Mouse (Mus musculus) heart, embryonic 11.5 days (tissue): ENCODE measurements around the gene Trio. TPM values are rescaled to one million over a fixed set of nuclear protein-coding genes. Genes with fewer than 3 reads are reported as not detected.

Experiments used
- ATAC-seq: fragments of 200-750 bp; cut with Nextera tagmentation; replicated peaks from 2 replicates; pipeline ENCODE4 v1.8.0; 2017; ENCODE audit warnings: moderate library complexity; ENCODE audit not compliant: insufficient number of reproducible peaks, low FRiP score, low TSS enrichment
- H3K27ac ChIP-seq: fragments of 300-500 bp; sonication (generic); 2 replicates; pipeline ENCODE4 v1.5.1; 2014; ENCODE audit warnings: mild to moderate bottlenecking, low read depth, low read length
- H3K27me3 ChIP-seq: fragments of 300-500 bp; sonication (generic); 2 replicates; pipeline ENCODE4 v1.6.1; 2014; ENCODE audit warnings: mild to moderate bottlenecking, low read length, mixed read lengths; ENCODE audit not compliant: control insufficient read depth, insufficient read depth
- H3K36me3 ChIP-seq: fragments of 300-500 bp; sonication (generic); 2 replicates; pipeline ENCODE4 v1.6.1; 2014; ENCODE audit warnings: mild to moderate bottlenecking, low read length, moderate library complexity, mixed read lengths; ENCODE audit not compliant: control insufficient read depth, insufficient read depth
- H3K4me1 ChIP-seq: fragments of 300-500 bp; sonication (generic); 2 replicates; pipeline ENCODE4 v1.6.1; 2014; ENCODE audit warnings: low read length; ENCODE audit not compliant: control insufficient read depth, insufficient read depth
- H3K4me2 ChIP-seq: fragments of 300-500 bp; sonication (generic); 2 replicates; pipeline ENCODE4 v1.6.1; 2014; ENCODE audit warnings: mild to moderate bottlenecking, moderate library complexity
- H3K4me3 ChIP-seq: fragments of 300-500 bp; sonication (generic); 2 replicates; pipeline ENCODE4 v1.5.1; 2014; ENCODE audit warnings: low read depth, low read length
- H3K9ac ChIP-seq: fragments of 300-500 bp; sonication (generic); 2 replicates; pipeline ENCODE4 v1.6.1; 2014; ENCODE audit warnings: mild to moderate bottlenecking, low read depth, low read length, moderate library complexity
- H3K9me3 ChIP-seq: fragments of 300-500 bp; sonication (generic); replicated peaks from 2 replicates; pipeline ENCODE4 v1.6.1; 2016; ENCODE audit warnings: low read length; ENCODE audit not compliant: control insufficient read depth
- WGBS: fragments of 180-500 bp; shearing (Covaris S2); extraction: QIAGEN DNeasy Blood & Tissue Kit; methylation state at CpG from one replicate; pipeline ENCODE4 v1.1.7; 2014; ENCODE audit not compliant: insufficient replicate concordance; 5-methylcytosine and 5-hydroxymethylcytosine counted together
- polyA plus RNA-seq: library from polyadenylated mRNA; unstranded; fragments of >200 nt; fragmentation: Nextera tagmentation; extraction: Ambion mirVana; gene quantifications from 2 replicates; pipeline ENCODE4 v1.2.1, GENCODE M21; 2014

The Trio gene
- polyA plus RNA-seq, 1 experiment from 2014 or later = 28.5 TPM

- no peaks in the 10 kb centered on the region for H3K9me3 ChIP-seq
- H3K36me3 ChIP-seq = no peaks in the 10 kb centered on the region
- no peak overlapping the region for H3K9ac ChIP-seq
- no peak overlapping the region for H3K4me2 ChIP-seq
- no peak overlapping the region for H3K4me3 ChIP-seq
- 60% methylated on average over 4 of the region's 4 CpGs for WGBS
- no peak overlapping the region for H3K27ac ChIP-seq
- no peak for ATAC-seq
- no peaks in the 10 kb centered on the region for H3K27me3 ChIP-seq
- H3K4me1 ChIP-seq = peaks cover 28% of the 10 kb centered on the region
These were observed 48.7 kb downstream of the Trio start for GRCm38 (mm10) chr15:27976950-27977349.

GRCm38 (mm10) chr15:27976366-27976765 lies 49.3 kb downstream of the Trio start:
- Histone ChIP-seq H3K36me3 (no peaks in the 10 kb centered on the region), H3K27me3 (no peaks in the 10 kb centered on the region), H3K4me3 (no peak overlapping the region), H3K9me3 (no peaks in the 10 kb centered on the region), H3K27ac (no peak overlapping the region), H3K4me2 (no peak overlapping the region), H3K9ac (no peak overlapping the region), H3K4me1 (peaks cover 22% of the 10 kb centered on the region)
- no peak for ATAC-seq

GRCm38 (mm10) chr15:27974637-27975036 lies 51.0 kb downstream of the Trio start:
- no peak overlapping the region for H3K4me3 ChIP-seq
- WGBS = 86% methylated on average over 8 of the region's 8 CpGs
- peaks cover 18% of the 10 kb centered on the region for H3K4me1 ChIP-seq

GRCm38 (mm10) chr15:27968183-27968582 lies 57.5 kb downstream of the Trio start:
- no peak overlapping the region for H3K4me2 ChIP-seq
- no peaks in the 10 kb centered on the region; the same call in 1 of the 2 replicates for H3K36me3 ChIP-seq
- 75% methylated on average over 8 of the region's 8 CpGs for WGBS
- H3K4me3 ChIP-seq = no peak overlapping the region
- H3K9me3 ChIP-seq = no peaks in the 10 kb centered on the region
- no peaks in the 10 kb centered on the region for H3K27me3 ChIP-seq
- peaks cover 25% of the 10 kb centered on the region for H3K4me1 ChIP-seq
- ATAC-seq = no peak
- H3K9ac ChIP-seq = no peak overlapping the region
- no peak overlapping the region for H3K27ac ChIP-seq

More at GRCm38 (mm10) chr15:27974637-27975036, 51.0 kb downstream of the Trio start:
- H3K36me3 ChIP-seq = no peaks in the 10 kb centered on the region
- H3K4me2 ChIP-seq = no peak overlapping the region
- no peaks in the 10 kb centered on the region for H3K27me3 ChIP-seq
- H3K27ac ChIP-seq = no peak overlapping the region
- H3K9me3 ChIP-seq = no peaks in the 10 kb centered on the region
- no peak for ATAC-seq
- no peak overlapping the region for H3K9ac ChIP-seq

- 70% methylated on average over 14 of the region's 14 CpGs for WGBS
- ATAC-seq = no peak
- no peak overlapping the region for H3K27ac ChIP-seq
- H3K27me3 ChIP-seq = no peaks in the 10 kb centered on the region
- H3K4me2 ChIP-seq = no peak overlapping the region
- H3K9me3 ChIP-seq = no peaks in the 10 kb centered on the region
- no peak overlapping the region for H3K4me3 ChIP-seq
- peaks cover 29% of the 10 kb centered on the region for H3K4me1 ChIP-seq
- H3K9ac ChIP-seq = no peak overlapping the region
- H3K36me3 ChIP-seq = no peaks in the 10 kb centered on the region; the same call in 1 of the 2 replicates
These were observed 58.3 kb downstream of the Trio start for GRCm38 (mm10) chr15:27967128-27967876.

- no peak for ATAC-seq
- no peaks in the 10 kb centered on the region; the same call in 1 of the 2 replicates for H3K36me3 ChIP-seq
- H3K9ac ChIP-seq = no peak overlapping the region
- no peak overlapping the region for H3K27ac ChIP-seq
- H3K4me2 ChIP-seq = no peak overlapping the region
- H3K4me1 ChIP-seq = peaks cover 43% of the 10 kb centered on the region
- WGBS = 47% methylated on average over 6 of the region's 6 CpGs
- H3K27me3 ChIP-seq = no peaks in the 10 kb centered on the region
- no peaks in the 10 kb centered on the region for H3K9me3 ChIP-seq
- H3K4me3 ChIP-seq = no peak overlapping the region
These were observed 60.8 kb downstream of the Trio start for GRCm38 (mm10) chr15:27964877-27965276.

- Histone ChIP-seq H3K4me2 (no peak overlapping the region), H3K27ac (no peak overlapping the region), H3K4me3 (no peak overlapping the region), H3K9me3 (no peaks in the 10 kb centered on the region), H3K4me1 (peaks cover 48% of the 10 kb centered on the region), H3K27me3 (no peaks in the 10 kb centered on the region), H3K9ac (no peak overlapping the region), H3K36me3 (no peaks in the 10 kb centered on the region; the same call in 1 of the 2 replicates)
- no peak for ATAC-seq
- 75% methylated on average over 2 of the region's 2 CpGs for WGBS
These were observed 62.1 kb downstream of the Trio start for GRCm38 (mm10) chr15:27963506-27963905.

GRCm38 (mm10) chr15:27960642-27961041 lies 65.0 kb downstream of the Trio start:
- Histone ChIP-seq H3K9ac (no peak overlapping the region), H3K27me3 (no peaks in the 10 kb centered on the region), H3K4me2 (peak overlapping the region; percentile 15), H3K36me3 (no peaks in the 10 kb centered on the region), H3K4me1 (peaks cover 65% of the 10 kb centered on the region), H3K9me3 (no peaks in the 10 kb centered on the region), H3K4me3 (no peak overlapping the region), H3K27ac (no peak overlapping the region; the same call in 1 of the 2 replicates)
- ATAC-seq = no peak
- 24% methylated on average over 9 of the region's 9 CpGs for WGBS

- no peak overlapping the region for H3K9ac ChIP-seq
- WGBS = 80% methylated on average over 9 of the region's 9 CpGs
- no peak overlapping the region for H3K27ac ChIP-seq
- H3K4me1 ChIP-seq = peaks cover 57% of the 10 kb centered on the region
- no peaks in the 10 kb centered on the region for H3K9me3 ChIP-seq
- no peaks in the 10 kb centered on the region for H3K27me3 ChIP-seq
- H3K4me3 ChIP-seq = no peak overlapping the region
- no peaks in the 10 kb centered on the region for H3K36me3 ChIP-seq
- no peak overlapping the region for H3K4me2 ChIP-seq
- ATAC-seq = no peak
These were observed 67.8 kb downstream of the Trio start for GRCm38 (mm10) chr15:27957867-27958266.
